Mouse (Mus musculus) myocyte (in vitro differentiated cells): ENCODE data around the gene Gpr162. TPM values are rescaled to one million over a fixed set of nuclear protein-coding genes. Genes with fewer than 3 reads are reported as not detected.
A peak's percentile ranks its signal among the peaks of the same experiment; 100 is the strongest.

Source experiments
- H3K27me3 ChIP-seq: one replicate; pipeline ENCODE4 v1.6.1; 2011; ENCODE audit not compliant: control insufficient read depth, insufficient read depth, insufficient read length
- H3K36me3 ChIP-seq: one replicate; pipeline ENCODE4 v1.6.1; 2011; ENCODE audit not compliant: control insufficient read depth, insufficient read depth
- H3K4me2 ChIP-seq: one replicate; pipeline ENCODE4 v1.6.1; 2011; ENCODE audit warnings: low read depth, control low read depth
- H3K4me3 ChIP-seq: one replicate; pipeline ENCODE4 v1.5.1; 2011; ENCODE audit warnings: mild to moderate bottlenecking, control low read depth, moderate library complexity
- H3K79me2 ChIP-seq: one replicate; pipeline ENCODE4 v1.6.1; 2011; ENCODE audit not compliant: control insufficient read depth, insufficient read depth
- H3ac ChIP-seq: one replicate; pipeline ENCODE4 v1.6.1; 2011; ENCODE audit not compliant: control insufficient read depth, insufficient read length
- CEBPB ChIP-seq: IDR thresholded peaks from 2 replicates; pipeline ENCODE4 v1.6.1; 2011; ENCODE audit warnings: mild to moderate bottlenecking, moderate library complexity; ENCODE audit not compliant: poor library complexity, insufficient read depth, severe bottlenecking
- E2F4 ChIP-seq: IDR thresholded peaks from one replicate; pipeline ENCODE4 v1.6.1; 2011; ENCODE audit warnings: mild to moderate bottlenecking, control low read depth, moderate library complexity; ENCODE audit not compliant: insufficient read depth
- MAX ChIP-seq: IDR thresholded peaks from one replicate; pipeline ENCODE4 v1.6.1; 2011; ENCODE audit warnings: low read depth, mild to moderate bottlenecking, control low read depth
- MYOD1 ChIP-seq, 3 experiments: IDR thresholded peaks; one replicate each; pipeline ENCODE4 v1.6.1; 2011; ENCODE audit warnings: control low read depth in 2 of 3, low read depth in 2 of 3, mild to moderate bottlenecking in 2 of 3, moderate library complexity in 1 of 3; ENCODE audit not compliant: insufficient read length in 2 of 3, control insufficient read depth in 1 of 3
- MYOG ChIP-seq, 3 experiments: IDR thresholded peaks; one replicate each; pipeline ENCODE4 v1.6.1; 2011; ENCODE audit warnings: control low read depth in 2 of 3, low read depth in 2 of 3, mild to moderate bottlenecking in 2 of 3; ENCODE audit not compliant: insufficient read length in 2 of 3, control insufficient read depth in 1 of 3, insufficient read depth in 1 of 3
- POLR2A ChIP-seq: IDR thresholded peaks from one replicate; pipeline ENCODE4 v1.6.1; 2011; ENCODE audit warnings: low read depth, mild to moderate bottlenecking, control low read depth, moderate library complexity; ENCODE audit not compliant: insufficient read length
- POLR2AphosphoS2 ChIP-seq: IDR thresholded peaks from one replicate; pipeline ENCODE4 v1.6.1; 2011; ENCODE audit warnings: low read depth, control low read depth; ENCODE audit not compliant: insufficient read length
- REST ChIP-seq: IDR thresholded peaks from one replicate; pipeline ENCODE4 v1.6.1; 2011; ENCODE audit warnings: mild to moderate bottlenecking, control low read depth, moderate library complexity; ENCODE audit not compliant: insufficient read depth, insufficient read length
- SRF ChIP-seq: IDR thresholded peaks from one replicate; pipeline ENCODE4 v1.6.1; 2011; ENCODE audit warnings: low read depth; ENCODE audit not compliant: control insufficient read depth, insufficient read length
- TCF12 ChIP-seq: IDR thresholded peaks from one replicate; pipeline ENCODE4 v1.6.1; 2011; ENCODE audit warnings: mild to moderate bottlenecking, control low read depth; ENCODE audit not compliant: poor library complexity, insufficient read depth, severe bottlenecking
- TCF3 ChIP-seq: IDR thresholded peaks from one replicate; pipeline ENCODE4 v1.6.1; 2011; ENCODE audit warnings: low read depth, control low read depth; ENCODE audit not compliant: insufficient read length
- USF1 ChIP-seq: IDR thresholded peaks from one replicate; pipeline ENCODE4 v1.6.1; 2011; ENCODE audit warnings: low read depth, mild to moderate bottlenecking, control low read depth, moderate library complexity
- polyA plus RNA-seq: library from polyadenylated mRNA; unstranded; fragments of >200 nt; fragmentation: generic; extraction: Trizol; gene quantifications from one replicate; pipeline ENCODE4 v1.2.1, GENCODE M21; 2012; ENCODE audit warnings: missing spikeins

The Gpr162 gene
- polyA plus RNA-seq, 1 experiment: 0.02 TPM

DNA sequence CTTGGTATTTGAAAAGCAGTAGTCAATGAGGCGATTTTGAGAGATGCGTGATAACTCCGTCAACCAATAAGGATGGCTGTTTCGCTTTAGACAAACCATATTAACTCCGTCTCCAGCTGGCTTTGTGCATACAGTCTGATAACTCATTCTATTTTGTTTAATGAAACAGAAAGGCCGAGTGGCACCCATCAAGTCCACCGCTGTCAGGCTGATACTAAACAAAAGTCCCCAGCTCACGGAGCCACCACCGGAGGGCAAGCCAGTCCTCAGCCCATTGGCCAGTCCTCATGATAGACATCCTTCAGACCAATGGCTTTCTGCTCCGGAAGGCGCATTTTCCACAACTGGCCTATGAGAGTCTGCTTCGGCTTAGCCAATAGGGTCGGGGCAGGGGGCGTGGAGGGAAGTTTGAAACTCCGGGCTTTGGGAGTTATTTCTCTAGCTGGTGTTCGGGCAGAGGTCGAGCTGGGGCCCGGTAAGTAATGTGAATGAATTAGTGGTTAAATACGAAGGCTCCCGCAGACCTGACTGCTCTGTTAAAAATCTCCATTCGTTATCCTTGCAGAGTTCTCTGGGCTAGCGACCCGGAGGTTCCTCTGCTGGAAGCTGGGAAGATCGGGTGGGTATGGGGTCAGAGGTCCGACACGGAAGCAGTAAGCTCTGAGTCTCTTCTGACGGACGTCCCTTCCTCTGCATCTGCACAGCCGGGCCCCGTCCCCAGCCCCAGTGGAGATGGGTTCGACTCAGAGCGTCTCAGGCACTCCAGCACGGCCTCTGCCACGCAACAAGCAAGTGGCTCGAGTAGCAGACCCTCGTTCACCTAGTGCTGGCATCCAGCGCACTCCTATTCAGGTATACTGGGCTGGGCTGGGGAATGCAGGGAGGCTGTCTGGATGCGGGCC, 33.7 kb downstream of the Gpr162 start:
- Histone ChIP-seq H3K4me2 (peak overlapping the region; percentile 86), H3ac (peak overlapping the region; percentile 38), H3K4me3 (peak overlapping the region; percentile 93), H3K27me3 (no peaks in the 10 kb centered on the region), H3K79me2 (peaks cover 35% of the 10 kb centered on the region), H3K36me3 (peaks cover 10% of the 10 kb centered on the region)
- TF ChIP-seq TCF12 (no peak), POLR2AphosphoS2 (peak; percentile 42), MYOG (IDR thresholded peaks at IDR 0.05; ENCODE audit: control insufficient read depth in 1 of 3, insufficient read depth in 1 of 3, insufficient read length in 2 of 3, low read depth in 2 of 3) (no peak), CEBPB (no peak), TCF3 (no peak), USF1 (no peak), POLR2A (no peak), SRF (no peak), MAX (no peak), E2F4 (peak; percentile 100), MYOD1 (IDR thresholded peaks at IDR 0.05; ENCODE audit: control insufficient read depth in 1 of 3, insufficient read length in 2 of 3, low read depth in 2 of 3) (no peak), REST (no peak)

DNA sequence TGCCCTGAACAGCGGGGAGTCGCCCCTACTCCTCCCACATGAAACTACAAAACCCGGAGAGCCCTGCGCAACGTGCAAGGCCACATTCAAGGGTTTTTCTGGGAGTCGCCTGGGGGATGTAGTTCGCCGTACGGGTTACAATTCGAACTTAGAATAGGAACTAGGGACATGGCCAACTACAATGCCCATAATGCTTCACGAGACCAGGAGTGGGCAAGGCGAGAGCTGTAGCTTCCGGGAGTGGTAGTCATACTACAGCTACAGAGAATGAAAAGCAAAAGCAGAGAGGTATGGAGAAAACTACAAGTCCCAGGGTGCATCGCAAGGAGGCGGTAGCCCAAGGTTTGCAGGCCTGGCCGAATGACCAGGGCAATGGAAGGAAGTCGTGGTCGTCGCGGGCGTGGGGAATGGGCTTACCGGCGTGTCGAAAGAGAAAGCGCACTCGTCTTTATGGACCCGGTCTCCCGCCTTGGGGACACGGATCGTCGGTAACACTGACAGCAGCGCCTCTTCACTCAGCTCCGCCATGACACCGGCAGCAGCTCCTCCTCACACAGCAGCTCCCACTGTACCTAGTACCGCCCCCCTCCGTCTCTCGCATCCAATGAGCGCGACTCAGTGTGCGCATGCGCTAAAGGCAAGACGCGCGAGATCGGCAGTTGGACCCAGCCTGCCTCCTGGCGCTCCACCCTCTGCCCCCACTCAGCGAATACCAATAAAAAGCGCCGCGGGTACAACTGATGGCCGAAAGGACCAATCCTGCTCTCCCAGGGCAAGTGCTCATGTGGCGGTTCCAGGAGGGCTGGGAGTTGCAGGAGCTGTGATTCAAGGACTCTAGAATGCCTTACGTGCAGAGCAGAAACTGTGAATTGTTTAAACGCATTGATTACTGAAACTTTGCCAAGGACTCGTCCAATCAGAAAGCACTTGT, 34.6 kb downstream of the Gpr162 start, which contains the start of the genes Usp5 and Cdca3:
TSS of gene Usp5 (minus strand) at position 617 of the 931 bp plus-strand sequence.
TSS of gene Cdca3 (plus strand) at position 680 of the 931 bp plus-strand sequence.
- Histone ChIP-seq H3K79me2 (peaks cover 35% of the 10 kb centered on the region), H3ac (peak within 1 kb of the TSS; percentile 38), H3K36me3 (peaks cover 20% of the 10 kb centered on the region), H3K4me3 (peak within 1 kb of the TSS; percentile 93), H3K4me2 (peak within 1 kb of the TSS; percentile 96), H3K27me3 (no peaks in the 10 kb centered on the region)
- no peak for TF ChIP-seq E2F4
- TF ChIP-seq SRF: peak; percentile 52
- peak; percentile 51 for TF ChIP-seq POLR2AphosphoS2
- TF ChIP-seq USF1: peak; percentile 41
- TF ChIP-seq POLR2A: peak; percentile 83
- no peak for TF ChIP-seq CEBPB
- TF ChIP-seq MYOG (IDR thresholded peaks at IDR 0.05; ENCODE audit: control insufficient read depth in 1 of 3, insufficient read depth in 1 of 3, insufficient read length in 2 of 3, low read depth in 2 of 3): peak in 1 of 3 experiments; percentile 2

DNA sequence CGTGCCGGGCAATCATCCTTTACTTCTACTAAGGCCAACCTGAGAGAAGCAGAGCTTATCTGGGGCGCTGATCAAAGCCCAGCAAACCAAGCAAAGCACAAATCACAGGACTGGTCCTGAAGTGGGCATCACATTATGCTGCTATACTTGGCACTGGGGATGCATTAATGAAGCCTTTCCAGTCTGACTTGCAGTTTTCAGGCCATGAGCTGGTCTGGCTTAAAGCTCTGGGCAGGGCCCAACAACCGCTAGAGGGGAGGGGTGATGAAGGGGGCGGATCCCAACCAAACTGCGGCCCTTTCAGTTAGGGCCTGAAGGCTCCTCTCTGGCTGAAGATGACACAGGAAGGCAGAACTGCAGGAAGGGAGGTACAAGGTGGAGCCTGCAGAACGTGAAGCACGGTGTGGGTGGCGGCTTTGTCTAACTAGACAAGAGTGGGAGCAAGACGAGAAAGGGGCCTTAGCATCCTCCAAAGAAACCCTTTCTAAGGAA, 35.6 kb downstream of the Gpr162 start:
- TF ChIP-seq POLR2A: peak; percentile 66
- TF ChIP-seq TCF3: no peak
- no peak for TF ChIP-seq MAX
- peak; percentile 58 for TF ChIP-seq POLR2AphosphoS2
- peak overlapping the region; percentile 93 for H3K4me3 ChIP-seq
- H3K36me3 ChIP-seq: peaks cover 25% of the 10 kb centered on the region
- H3ac ChIP-seq: peak overlapping the region; percentile 38
- peaks cover 35% of the 10 kb centered on the region for H3K79me2 ChIP-seq
- no peaks in the 10 kb centered on the region for H3K27me3 ChIP-seq
- H3K4me2 ChIP-seq: peak overlapping the region; percentile 96

DNA sequence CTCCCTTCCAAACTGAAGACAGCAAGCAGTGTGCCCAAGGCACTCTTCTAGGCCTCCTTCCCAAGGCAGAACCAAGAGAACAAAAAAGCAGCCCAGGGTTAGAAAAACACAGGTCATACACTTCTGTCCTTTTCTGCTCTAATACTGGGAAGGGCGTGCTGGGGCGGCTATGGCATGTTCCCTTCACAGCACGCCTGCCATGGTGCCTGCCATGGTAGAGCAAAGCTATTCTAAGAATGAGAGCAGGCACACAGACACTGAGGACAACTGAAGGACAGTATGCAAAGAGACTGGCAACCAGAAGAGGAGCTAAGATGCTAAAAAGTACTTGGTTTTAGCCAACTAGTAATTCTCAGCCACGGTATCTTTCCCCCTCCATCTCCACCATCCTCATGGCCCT, 41.7 kb downstream of the Gpr162 start:
- Histone ChIP-seq H3K79me2 (peaks cover 9% of the 10 kb centered on the region), H3K27me3 (no peaks in the 10 kb centered on the region), H3K36me3 (peaks cover 46% of the 10 kb centered on the region), H3K4me3 (no peak overlapping the region), H3K4me2 (no peak overlapping the region), H3ac (no peak overlapping the region)
- no peak for TF ChIP-seq TCF12
- no peak for TF ChIP-seq POLR2A
- no peak for TF ChIP-seq USF1
- TF ChIP-seq TCF3: no peak
- TF ChIP-seq MYOD1 (IDR thresholded peaks at IDR 0.05; ENCODE audit: control insufficient read depth in 1 of 3, insufficient read length in 2 of 3, low read depth in 2 of 3): no peak
- TF ChIP-seq E2F4: no peak
- TF ChIP-seq MAX: no peak
- TF ChIP-seq REST: no peak
- TF ChIP-seq CEBPB: no peak
